Mouse (Mus musculus): ENCODE measurements at regions not wholly inside any gene's neighbourhood (a gene's known extent, or its start where the extent isn't known, plus 50 kb on each side); places are given as distances from the start of the nearest gene placed in this dataset.

- dilution Hi-C loops (cut with MboI; ENCODE audit: extremely low pct_ligation_motif_present, extremely low pct_unique_long_range_greater_than_20kb, low sequenced_read_pairs) (no loop called here), in situ Hi-C loops (cut with MboI; ENCODE audit: low pct_ligation_motif_present, low pct_unique_long_range_greater_than_20kb, low sequenced_read_pairs) (no loop called here)
- Histone ChIP-seq H3K9me3 (replicated peaks; ENCODE audit: low read length) (peaks cover 11% of the 10 kb centered on the region), H3K36me3 (replicated peaks in 1 of 2; ENCODE audit: control insufficient read depth in 1 of 2, insufficient read depth in 1 of 2, low read length in 1 of 2) (no peaks in the 10 kb centered on the region), H3K4me1 (ENCODE audit: control insufficient read depth in 1 of 2, insufficient read depth in 2 of 2) (peaks cover 0 to 10% of the 10 kb centered on the region in 2 experiments; a peak in 2 of 4 replicates), H3K27ac (ENCODE audit: insufficient read depth, low read depth) (no peak overlapping the region), H3K4me2 (ENCODE audit: insufficient read depth, low read depth, poor library complexity, severe bottlenecking) (no peak overlapping the region), H3K79me2 (replicated peaks; ENCODE audit: control insufficient read depth, extremely low read depth, insufficient read depth, poor library complexity, severe bottlenecking) (no peaks in the 10 kb centered on the region), H3K27me3 (replicated peaks) (peaks cover 72% of the 10 kb centered on the region), H3K9ac (ENCODE audit: insufficient read depth, low read depth) (no peak overlapping the region), H3K4me3 (replicated peaks in 1 of 3; ENCODE audit: low read depth in 2 of 3, low read length in 2 of 3, poor library complexity in 1 of 3) (no peak overlapping the region)
- DNase-seq (ENCODE audit: extremely low read depth) = no peak
- TF ChIP-seq RAD21 (IDR thresholded peaks at IDR 0.05; ENCODE audit: low read depth, low read length) = no peak
- no peak for TF ChIP-seq POLR2A (IDR thresholded peaks at IDR 0.05; ENCODE audit: low read depth, low read length)
- no peak for TF ChIP-seq HCFC1 (IDR thresholded peaks at IDR 0.05; ENCODE audit: low read depth, low read length)
- TF ChIP-seq ZMIZ1 (IDR thresholded peaks at IDR 0.05; ENCODE audit: low read depth, low read length) = no peak
- TF ChIP-seq CTCF (conservative IDR thresholded peaks at IDR 0.05 in 1 of 2, IDR thresholded peaks at IDR 0.05 in 1 of 2; ENCODE audit: low read depth in 2 of 2, low read length in 2 of 2) = no peak
- no peak for TF ChIP-seq JUND (conservative IDR thresholded peaks at IDR 0.05; ENCODE audit: low read depth, low read length)
- TF ChIP-seq NELFE (IDR thresholded peaks at IDR 0.05; ENCODE audit: low read depth, low read length) = no peak
- TF ChIP-seq MEF2A (IDR thresholded peaks at IDR 0.05; ENCODE audit: borderline replicate concordance, low read depth, low read length) = no peak
- TF ChIP-seq ETS1 (conservative IDR thresholded peaks at IDR 0.05; ENCODE audit: low read depth, low read length) = no peak
- TF ChIP-seq GABPA (IDR thresholded peaks at IDR 0.05; ENCODE audit: insufficient replicate concordance, low read depth, low read length) = no peak
- no peak for TF ChIP-seq CHD2 (IDR thresholded peaks at IDR 0.05; ENCODE audit: low read length)
- no peak for TF ChIP-seq ZKSCAN1 (IDR thresholded peaks at IDR 0.05; ENCODE audit: borderline replicate concordance, low read depth, low read length)
- TF ChIP-seq TCF12 (IDR thresholded peaks at IDR 0.05; ENCODE audit: low read depth, low read length) = no peak
- TF ChIP-seq NRF1 (IDR thresholded peaks at IDR 0.05; ENCODE audit: low read depth, low read length) = no peak
Observed at GRCm38 (mm10) chr11:114223061-114223460, 156.2 kb upstream of the Sdk2 start.

- no peaks in the 10 kb centered on the region for H3K79me2 ChIP-seq (replicated peaks; ENCODE audit: control insufficient read depth, extremely low read depth, insufficient read depth, poor library complexity, severe bottlenecking)
- dilution Hi-C loops (cut with MboI; ENCODE audit: extremely low pct_ligation_motif_present, extremely low pct_unique_long_range_greater_than_20kb, low sequenced_read_pairs) = no loop called here
- H3K9me3 ChIP-seq (replicated peaks; ENCODE audit: low read length) = peaks cover 11% of the 10 kb centered on the region
- H3K9ac ChIP-seq (ENCODE audit: insufficient read depth, low read depth) = no peak overlapping the region
- no peak overlapping the region for H3K27ac ChIP-seq (ENCODE audit: insufficient read depth, low read depth)
- no peak for DNase-seq (ENCODE audit: extremely low read depth)
- peaks cover 0 to 10% of the 10 kb centered on the region in 2 experiments; a peak in 2 of 4 replicates for H3K4me1 ChIP-seq (ENCODE audit: control insufficient read depth in 1 of 2, insufficient read depth in 2 of 2)
- TF ChIP-seq USF2 (conservative IDR thresholded peaks at IDR 0.05; ENCODE audit: low read depth, low read length) = no peak
- TF ChIP-seq KAT2A (IDR thresholded peaks at IDR 0.05; ENCODE audit: insufficient replicate concordance, low read length) = no peak
- TF ChIP-seq ETS1 (conservative IDR thresholded peaks at IDR 0.05; ENCODE audit: low read depth, low read length) = no peak
- no peak overlapping the region for H3K4me2 ChIP-seq (ENCODE audit: insufficient read depth, low read depth, poor library complexity, severe bottlenecking)
- H3K27me3 ChIP-seq (replicated peaks) = peaks cover 74% of the 10 kb centered on the region
- H3K36me3 ChIP-seq (replicated peaks in 1 of 2; ENCODE audit: control insufficient read depth in 1 of 2, insufficient read depth in 1 of 2, low read length in 1 of 2) = no peaks in the 10 kb centered on the region
- no peak overlapping the region for H3K4me3 ChIP-seq (replicated peaks in 1 of 3; ENCODE audit: low read depth in 2 of 3, low read length in 2 of 3, poor library complexity in 1 of 3)
- in situ Hi-C loops (cut with MboI; ENCODE audit: low pct_ligation_motif_present, low pct_unique_long_range_greater_than_20kb, low sequenced_read_pairs) = no loop called here
Observed at GRCm38 (mm10) chr11:114220466-114220865, 153.6 kb upstream of the Sdk2 start.

All from CH12.LX (cell line).